Mouse (Mus musculus) ES-Bruce4 (cell line): ENCODE results near the gene Mindy4b-ps. TPM values are rescaled to one million over a fixed set of nuclear protein-coding genes. Genes with fewer than 3 reads are reported as not detected.
"Not testable (repeated sequence)": the region's sequence is repeated elsewhere in the genome, so short reads cannot be mapped to it uniquely, and the experiment has no call there.

Source experiments
- H3K27ac ChIP-seq: 2 replicates; pipeline ENCODE4 v1.5.1; 2012; ENCODE audit warnings: low read length, inconsistent platforms; ENCODE audit not compliant: insufficient read depth
- H3K27me3 ChIP-seq: 2 replicates; pipeline ENCODE4 v1.6.1; 2012; ENCODE audit warnings: mild to moderate bottlenecking, low read length, inconsistent platforms; ENCODE audit not compliant: control insufficient read depth, poor library complexity, insufficient read depth, severe bottlenecking
- H3K36me3 ChIP-seq: 2 replicates; pipeline ENCODE4 v1.6.1; 2012; ENCODE audit warnings: inconsistent platforms, mild to moderate bottlenecking, low read length, moderate library complexity; ENCODE audit not compliant: control insufficient read depth, poor library complexity, insufficient read depth, severe bottlenecking
- H3K4me1 ChIP-seq: one replicate; pipeline ENCODE4 v1.8.1; 2011; ENCODE audit warnings: low read length; ENCODE audit not compliant: control insufficient read depth, insufficient read depth
- H3K4me3 ChIP-seq: 2 replicates; pipeline ENCODE4 v1.5.1; 2011; ENCODE audit warnings: low read depth, mild to moderate bottlenecking, low read length
- H3K9ac ChIP-seq: 2 replicates; pipeline ENCODE4 v1.6.1; 2012; ENCODE audit warnings: low read depth, mild to moderate bottlenecking, inconsistent platforms; ENCODE audit not compliant: poor library complexity, severe bottlenecking
- H3K9me3 ChIP-seq: replicated peaks from 2 replicates; pipeline ENCODE4 v1.6.1; 2012; ENCODE audit warnings: mild to moderate bottlenecking, low read length, inconsistent platforms; ENCODE audit not compliant: control insufficient read depth, poor library complexity, insufficient read depth, severe bottlenecking
- CTCF ChIP-seq: IDR thresholded peaks from one replicate; pipeline ENCODE4 v1.8.1; 2011; ENCODE audit warnings: low read depth, low read length
- EP300 ChIP-seq: IDR thresholded peaks from 2 replicates; pipeline ENCODE4 v1.6.1; 2011; ENCODE audit warnings: low read depth, low read length; ENCODE audit not compliant: insufficient read depth
- POLR2A ChIP-seq: IDR thresholded peaks from one replicate; pipeline ENCODE4 v1.8.1; 2011; ENCODE audit warnings: low read length; ENCODE audit not compliant: insufficient read depth
- polyA plus RNA-seq: library from polyadenylated mRNA; stranded (reverse); fragments of >200 nt; gene quantifications from 2 replicates; pipeline ENCODE4 v1.2.4, GENCODE M21; 2011; ENCODE audit warnings: low read depth; ENCODE audit not compliant: missing spikeins, insufficient read depth, insufficient read length

Gene Mindy4b-ps
- not detected in 2 replicates for polyA plus RNA-seq

DNA sequence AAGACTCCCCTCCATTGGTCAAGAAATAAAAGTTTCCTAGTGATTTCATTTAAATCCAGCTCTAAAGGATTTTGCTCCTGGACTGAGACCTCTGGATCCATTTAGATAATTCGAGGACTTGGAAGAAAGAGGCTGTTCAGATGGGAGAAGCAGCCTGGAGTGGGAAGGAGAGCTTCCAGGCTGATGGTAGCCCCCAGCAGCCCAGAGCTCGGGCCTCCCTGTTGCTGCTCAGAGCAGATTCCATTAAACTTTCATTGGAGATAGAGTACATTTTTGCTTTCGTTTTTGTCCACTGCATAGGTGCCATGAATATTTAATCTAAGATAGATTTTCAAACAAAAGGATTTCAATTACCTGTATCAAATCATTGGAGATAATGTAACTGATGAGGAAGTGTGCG is at the start of gene Mindy4b-ps:
Gene Mindy4b-ps (minus strand): TSS at position 101 of the 400 bp plus-strand sequence.
- H3K4me3 ChIP-seq: no peak within 1 kb of the TSS
- H3K9me3 ChIP-seq: no peaks in the 10 kb centered on the region
- no peaks in the 10 kb centered on the region for H3K36me3 ChIP-seq
- TF ChIP-seq POLR2A (no peak), CTCF (no peak), EP300 (no peak)
- no peaks in the 10 kb centered on the region for H3K27me3 ChIP-seq
- no peak within 1 kb of the TSS for H3K27ac ChIP-seq
- H3K9ac ChIP-seq: no peak within 1 kb of the TSS
- no peaks in the 10 kb centered on the region for H3K4me1 ChIP-seq

DNA sequence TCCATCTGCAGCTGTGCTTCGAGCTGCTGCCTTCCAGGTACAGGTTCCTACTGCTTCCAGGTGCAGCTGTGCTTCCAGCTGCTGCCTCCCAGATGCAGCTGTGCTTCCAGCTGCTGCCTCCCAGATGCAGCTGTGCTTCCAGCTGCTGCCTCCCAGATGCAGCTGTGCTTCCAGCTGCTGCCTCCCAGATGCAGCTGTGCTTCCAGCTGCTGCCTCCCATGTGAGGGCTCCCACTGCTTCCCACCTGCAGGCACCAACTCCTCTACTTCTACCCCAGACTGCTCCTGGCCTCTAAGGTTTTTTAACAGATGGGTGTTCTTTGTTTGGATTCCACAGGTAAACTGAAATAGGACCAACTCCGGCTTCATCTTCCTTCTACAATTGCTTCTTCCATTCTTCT is 49.8 kb upstream of the Mindy4b-ps start:
- not testable (repeated sequence) for H3K9me3 ChIP-seq, H3K4me1 ChIP-seq, H3K27ac ChIP-seq, H3K36me3 ChIP-seq, H3K4me3 ChIP-seq, H3K27me3 ChIP-seq, H3K9ac ChIP-seq

- H3K36me3 ChIP-seq: no peaks in the 10 kb centered on the region
- H3K27ac ChIP-seq: no peak overlapping the region
- H3K4me1 ChIP-seq: no peaks in the 10 kb centered on the region
- TF ChIP-seq CTCF (no peak), POLR2A (no peak), EP300 (no peak)
- no peak overlapping the region for H3K4me3 ChIP-seq
- no peak overlapping the region for H3K9ac ChIP-seq
- H3K9me3 ChIP-seq: no peaks in the 10 kb centered on the region
- no peaks in the 10 kb centered on the region for H3K27me3 ChIP-seq
Observed at GRCm38 (mm10) chr3:58865690-58866089, 43.6 kb upstream of the Mindy4b-ps start.

DNA sequence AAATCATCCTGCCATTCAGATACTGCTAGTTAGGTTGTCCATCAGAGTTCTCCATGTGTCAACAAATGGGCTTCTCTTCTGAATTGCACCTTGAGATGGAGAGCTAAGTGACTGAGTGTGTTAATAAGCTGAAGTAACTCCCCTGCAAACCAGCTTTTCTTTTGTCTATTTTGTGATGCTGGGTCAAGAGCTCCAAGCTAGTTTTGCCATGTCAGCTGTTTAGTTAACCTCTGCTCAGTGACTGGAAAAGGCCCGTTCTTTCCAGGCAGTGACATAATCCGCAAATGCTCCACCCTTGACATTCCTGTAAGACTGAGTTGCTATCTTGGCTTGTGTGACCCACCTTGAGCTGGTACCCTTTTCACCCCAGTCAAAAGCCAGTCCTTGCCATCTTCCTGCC is 40.9 kb upstream of the Mindy4b-ps start:
- Histone ChIP-seq H3K9ac (no peak overlapping the region), H3K27me3 (no peaks in the 10 kb centered on the region), H3K36me3 (no peaks in the 10 kb centered on the region), H3K4me1 (no peaks in the 10 kb centered on the region), H3K9me3 (no peaks in the 10 kb centered on the region), H3K4me3 (no peak overlapping the region), H3K27ac (no peak overlapping the region)
- no peak for TF ChIP-seq CTCF

DNA sequence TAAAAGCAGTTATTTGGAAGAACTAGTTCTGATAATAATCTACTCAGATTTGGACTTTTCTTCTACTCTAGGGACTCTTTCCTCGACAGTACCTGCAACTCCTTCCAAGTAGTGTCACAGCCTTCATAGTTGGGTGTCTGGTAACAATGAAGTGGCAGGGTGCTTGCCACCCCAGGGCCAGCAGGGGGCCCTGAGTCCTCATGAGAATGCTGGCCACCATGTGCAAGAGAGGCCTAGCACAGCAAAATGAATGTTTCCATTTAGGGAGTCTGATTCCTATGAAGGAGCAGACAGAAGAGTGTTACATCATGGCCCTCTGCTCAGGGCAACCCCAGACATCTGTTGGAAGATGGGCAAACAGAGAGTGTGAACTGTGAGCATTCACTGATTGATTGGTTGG is 21.3 kb upstream of the Mindy4b-ps start:
- Histone ChIP-seq H3K27me3 (no peaks in the 10 kb centered on the region), H3K4me1 (no peaks in the 10 kb centered on the region), H3K27ac (no peak overlapping the region), H3K9me3 (no peaks in the 10 kb centered on the region), H3K9ac (no peak overlapping the region), H3K4me3 (no peak overlapping the region), H3K36me3 (no peaks in the 10 kb centered on the region)
- peak; percentile 51 for TF ChIP-seq CTCF
- no peak for TF ChIP-seq POLR2A
- TF ChIP-seq EP300: no peak

GRCm38 (mm10) chr3:58833442-58834160 is 11.5 kb upstream of the Mindy4b-ps start:
- Histone ChIP-seq H3K9me3 (peaks cover 6% of the 10 kb centered on the region; the same call in 1 of the 2 replicates), H3K9ac (no peak overlapping the region), H3K27ac (no peak overlapping the region), H3K4me3 (no peak overlapping the region), H3K36me3 (no peaks in the 10 kb centered on the region), H3K4me1 (no peaks in the 10 kb centered on the region), H3K27me3 (no peaks in the 10 kb centered on the region)
- TF ChIP-seq CTCF (no peak), POLR2A (no peak)
